Mouse (Mus musculus) forebrain, embryonic 13.5 days (tissue): ENCODE data around the gene Sin3b. TPM values are rescaled to one million over a fixed set of nuclear protein-coding genes. Genes with fewer than 3 reads are reported as not detected.

Source experiments
- ATAC-seq: fragments of 200-750 bp; cut with Nextera tagmentation; 2 replicates; pipeline ENCODE4 v1.8.0; 2017
- H3K27ac ChIP-seq: fragments of 300-500 bp; sonication (generic); 2 replicates; pipeline ENCODE4 v1.5.1; 2015; ENCODE audit warnings: inconsistent platforms, mild to moderate bottlenecking, moderate library complexity
- H3K27me3 ChIP-seq: fragments of 300-500 bp; sonication (generic); 2 replicates; pipeline ENCODE4 v1.6.1; 2015; ENCODE audit warnings: mild to moderate bottlenecking, inconsistent platforms
- H3K36me3 ChIP-seq: fragments of 300-500 bp; sonication (generic); 2 replicates; pipeline ENCODE4 v1.6.1; 2015; ENCODE audit warnings: mild to moderate bottlenecking, inconsistent platforms; ENCODE audit not compliant: poor library complexity, severe bottlenecking
- H3K4me1 ChIP-seq: fragments of 300-500 bp; sonication (generic); 2 replicates; pipeline ENCODE4 v1.6.1; 2015; ENCODE audit warnings: inconsistent platforms
- H3K4me2 ChIP-seq: fragments of 300-500 bp; sonication (generic); 2 replicates; pipeline ENCODE4 v1.6.1; 2015; ENCODE audit warnings: inconsistent platforms, mild to moderate bottlenecking, moderate library complexity
- H3K4me3 ChIP-seq: fragments of 300-500 bp; sonication (generic); 2 replicates; pipeline ENCODE4 v1.5.1; 2015; ENCODE audit warnings: mild to moderate bottlenecking, inconsistent platforms
- H3K9ac ChIP-seq: fragments of 300-500 bp; sonication (generic); 2 replicates; pipeline ENCODE4 v1.6.1; 2015; ENCODE audit warnings: mild to moderate bottlenecking, inconsistent platforms
- H3K9me3 ChIP-seq: fragments of 300-500 bp; sonication (generic); replicated peaks from 2 replicates; pipeline ENCODE4 v1.6.1; 2016; ENCODE audit warnings: inconsistent platforms
- WGBS: fragments of 180-500 bp; shearing (Covaris S2); methylation state at CpG from one replicate; pipeline ENCODE4 v1.1.7; 2015; 5-methylcytosine and 5-hydroxymethylcytosine counted together
- polyA plus RNA-seq: library from polyadenylated mRNA; unstranded; fragments of >200 nt; fragmentation: Nextera tagmentation; extraction: Ambion mirVana; gene quantifications from 2 replicates; pipeline ENCODE4 v1.2.1, GENCODE M21; 2015

Gene Sin3b
- polyA plus RNA-seq, 1 experiment from 2014 or later = 185 TPM

DNA sequence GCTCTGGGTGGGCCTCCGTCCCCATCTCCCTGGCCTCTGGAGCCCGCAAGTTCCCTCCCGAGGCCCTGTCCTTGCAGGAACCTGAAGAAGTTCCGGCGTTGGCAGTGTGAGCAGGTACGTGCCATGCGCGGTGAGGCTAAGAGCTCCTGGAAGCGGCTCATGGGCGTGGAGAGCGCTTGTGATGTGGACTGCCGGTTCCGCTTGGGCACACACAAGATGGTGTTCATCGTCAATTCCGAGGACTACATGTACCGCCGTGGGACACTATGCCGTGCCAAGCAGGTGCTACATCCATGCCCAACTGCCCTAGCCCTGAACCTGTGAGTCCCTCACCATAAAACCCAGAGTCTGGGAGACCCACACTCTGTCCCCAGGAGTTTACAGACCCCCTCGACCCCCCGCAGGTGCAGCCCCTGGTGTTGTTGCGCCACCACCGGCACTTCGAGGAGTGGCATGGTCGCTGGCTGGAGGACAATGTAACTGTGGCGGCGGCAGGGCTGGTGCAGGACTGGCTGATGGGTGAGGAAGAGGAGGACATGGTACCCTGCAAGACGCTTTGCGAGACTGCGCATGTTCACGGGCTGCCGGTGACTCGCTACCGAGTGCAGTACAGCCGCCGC is 33.8 kb downstream of the Sin3b start:
- 97% methylated on average over 35 of the region's 35 CpGs for WGBS
- Histone ChIP-seq H3K27me3 (no peaks in the 10 kb centered on the region), H3K36me3 (peaks cover 71% of the 10 kb centered on the region), H3K4me3 (no peak overlapping the region), H3K9ac (no peak overlapping the region), H3K4me1 (no peaks in the 10 kb centered on the region), H3K4me2 (no peak overlapping the region), H3K27ac (no peak overlapping the region), H3K9me3 (no peaks in the 10 kb centered on the region)
- no peak for ATAC-seq

DNA sequence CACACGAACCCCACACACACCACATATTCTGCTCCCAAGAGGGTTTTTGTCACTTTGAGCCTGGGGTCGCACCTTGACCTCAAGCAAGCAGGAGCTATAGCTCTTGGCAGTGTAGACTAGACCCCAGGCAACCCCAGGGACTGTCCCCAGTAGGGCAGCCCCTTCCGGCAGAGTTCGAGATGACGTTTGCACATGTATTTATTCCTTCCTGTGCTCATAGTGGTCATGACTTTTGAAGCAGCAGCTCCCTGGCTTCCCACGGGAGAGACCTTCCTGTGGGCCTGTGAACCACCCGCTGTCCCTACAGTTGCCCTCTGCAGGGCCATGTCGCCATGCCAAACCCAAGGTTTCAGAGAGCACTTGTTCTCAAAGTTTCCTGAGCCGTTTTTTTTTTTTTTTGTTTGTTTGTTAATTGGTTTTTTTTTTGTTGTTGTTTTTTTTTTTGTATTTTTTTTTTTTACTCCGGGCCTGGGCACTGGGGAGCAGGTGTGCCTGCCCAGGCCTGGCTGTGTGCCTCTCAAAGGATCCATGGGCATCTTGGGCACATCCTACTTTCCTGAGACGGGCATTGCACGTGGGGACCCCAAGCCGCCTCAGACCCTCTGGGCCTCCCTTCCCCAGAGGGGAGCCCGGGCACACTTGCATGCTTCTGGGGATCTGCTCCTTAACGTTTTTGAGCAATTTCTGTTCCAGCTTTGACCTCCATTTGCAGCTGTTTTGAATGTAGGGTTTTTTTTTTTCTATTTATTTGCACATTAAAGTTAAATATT is 34.5 kb downstream of the Sin3b start:
- WGBS = 94% methylated on average over 15 of the region's 15 CpGs
- H3K36me3 ChIP-seq = peaks cover 63% of the 10 kb centered on the region
- no peaks in the 10 kb centered on the region for H3K4me1 ChIP-seq
- H3K4me3 ChIP-seq = no peak overlapping the region
- H3K4me2 ChIP-seq = no peak overlapping the region
- no peak for ATAC-seq
- no peak overlapping the region for H3K9ac ChIP-seq
- H3K27me3 ChIP-seq = no peaks in the 10 kb centered on the region
- no peak overlapping the region for H3K27ac ChIP-seq
- no peaks in the 10 kb centered on the region for H3K9me3 ChIP-seq

DNA sequence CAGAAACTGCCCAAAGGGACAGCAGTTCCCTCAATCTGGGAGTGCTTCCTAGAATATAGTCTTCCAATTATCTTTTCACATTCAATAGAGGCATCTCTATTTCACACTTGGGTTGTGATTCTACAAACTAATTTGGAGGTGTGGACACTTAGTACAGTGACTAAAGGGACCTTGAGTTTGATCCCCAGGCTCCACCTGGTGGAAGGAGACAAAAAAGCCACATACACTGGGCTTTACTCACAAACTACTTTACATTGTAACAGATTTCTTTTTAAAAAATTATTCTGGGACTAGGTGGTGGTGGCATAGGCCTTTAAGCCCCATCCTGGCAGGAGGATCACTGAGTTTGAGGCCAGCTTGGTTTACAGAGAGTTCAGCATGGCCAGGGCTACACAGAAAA is 35.2 kb downstream of the Sin3b start:
- Histone ChIP-seq H3K27ac (no peak overlapping the region), H3K27me3 (no peaks in the 10 kb centered on the region), H3K9me3 (no peaks in the 10 kb centered on the region), H3K4me1 (no peaks in the 10 kb centered on the region), H3K9ac (no peak overlapping the region), H3K36me3 (peaks cover 56% of the 10 kb centered on the region), H3K4me2 (no peak overlapping the region), H3K4me3 (no peak overlapping the region)
- ATAC-seq = no peak

DNA sequence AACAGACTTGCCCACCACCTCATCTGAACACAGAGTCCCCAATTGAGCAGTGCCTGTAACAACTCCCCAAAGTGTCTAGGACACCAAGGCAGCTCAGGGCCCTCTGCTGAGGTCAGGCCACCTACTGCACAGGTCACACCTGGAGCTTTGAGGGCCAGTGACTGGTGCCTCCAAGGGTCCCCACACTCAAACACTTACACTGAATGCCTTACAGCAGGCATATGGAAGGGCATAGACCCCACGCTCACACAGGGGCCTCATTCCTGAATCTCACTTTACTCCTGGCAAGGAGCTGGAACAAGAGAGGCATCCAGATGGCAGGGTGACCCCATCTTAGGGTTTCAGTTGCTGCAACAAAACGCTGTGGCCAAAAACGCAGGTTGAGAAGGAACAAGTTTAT is 37.1 kb downstream of the Sin3b start:
- no peak overlapping the region for H3K4me2 ChIP-seq
- no peaks in the 10 kb centered on the region for H3K9me3 ChIP-seq
- no peaks in the 10 kb centered on the region for H3K27me3 ChIP-seq
- no peaks in the 10 kb centered on the region for H3K4me1 ChIP-seq
- no peak overlapping the region for H3K9ac ChIP-seq
- H3K36me3 ChIP-seq = peaks cover 42% of the 10 kb centered on the region
- H3K4me3 ChIP-seq = no peak overlapping the region
- no peak for ATAC-seq
- WGBS = 86% methylated on average over 3 of the region's 3 CpGs
- no peak overlapping the region for H3K27ac ChIP-seq

DNA sequence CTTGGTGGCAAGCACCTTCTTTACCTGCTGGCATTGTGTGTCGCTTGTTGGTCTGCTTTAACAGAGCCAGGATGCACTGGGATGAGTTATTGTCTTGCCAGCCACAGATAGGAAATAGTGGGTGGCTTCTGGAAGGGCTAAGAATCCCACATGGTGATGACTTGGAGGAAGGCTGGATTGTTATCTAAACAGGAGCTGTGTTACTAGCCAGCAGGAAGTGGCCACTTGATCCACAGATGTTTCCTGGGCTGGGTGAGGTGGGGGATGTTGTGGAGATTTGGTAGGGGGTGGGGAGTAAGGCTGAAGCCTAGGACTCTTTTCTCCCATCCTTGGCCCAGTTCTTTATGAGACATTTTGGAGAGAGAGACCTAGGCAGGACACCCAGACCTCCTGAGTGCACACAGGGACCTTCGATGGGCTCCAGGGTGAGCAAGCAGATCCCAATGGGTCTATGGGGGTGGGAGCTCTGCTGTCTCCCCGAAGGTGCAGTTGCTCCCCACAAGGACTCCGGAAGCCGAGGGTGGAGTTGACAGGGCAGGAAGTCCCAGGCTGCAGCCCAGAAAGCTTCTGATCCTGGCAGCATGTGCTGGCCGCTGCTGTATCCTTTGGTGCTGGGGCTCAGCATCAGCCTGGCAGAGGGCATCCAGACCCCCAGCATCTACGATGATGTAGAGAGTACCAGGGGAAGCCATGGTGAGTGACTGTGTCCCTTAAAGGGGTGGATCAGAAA is 38.4 kb downstream of the Sin3b start, which contains the start of gene F2rl3:
TSS of gene F2rl3 (plus strand) at position 559 of the 730 bp plus-strand sequence.
- Histone ChIP-seq H3K4me1 (no peaks in the 10 kb centered on the region), H3K9me3 (no peaks in the 10 kb centered on the region), H3K9ac (no peak within 1 kb of the TSS), H3K4me3 (no peak within 1 kb of the TSS), H3K27me3 (no peaks in the 10 kb centered on the region), H3K36me3 (peaks cover 29% of the 10 kb centered on the region), H3K27ac (no peak within 1 kb of the TSS), H3K4me2 (no peak within 1 kb of the TSS)
- 87% methylated on average over 7 of the region's 7 CpGs for WGBS
- ATAC-seq = no peak

DNA sequence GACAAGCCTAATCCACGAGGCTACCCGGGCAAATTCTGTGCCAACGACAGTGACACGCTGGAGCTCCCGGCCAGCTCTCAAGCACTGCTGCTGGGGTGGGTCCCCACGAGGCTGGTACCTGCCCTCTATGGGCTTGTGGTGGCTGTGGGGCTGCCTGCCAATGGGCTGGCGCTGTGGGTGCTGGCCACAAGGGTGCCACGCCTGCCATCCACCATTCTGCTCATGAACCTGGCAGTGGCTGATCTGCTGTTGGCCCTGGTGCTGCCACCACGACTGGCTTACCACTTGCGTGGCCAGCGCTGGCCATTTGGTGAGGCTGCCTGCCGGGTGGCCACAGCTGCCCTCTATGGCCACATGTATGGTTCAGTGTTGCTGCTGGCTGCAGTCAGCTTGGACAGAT is 39.2 kb downstream of the Sin3b start:
- Histone ChIP-seq H3K27ac (no peak overlapping the region), H3K9ac (no peak overlapping the region), H3K4me2 (no peak overlapping the region), H3K9me3 (no peaks in the 10 kb centered on the region), H3K27me3 (no peaks in the 10 kb centered on the region), H3K36me3 (peaks cover 21% of the 10 kb centered on the region), H3K4me3 (no peak overlapping the region), H3K4me1 (0 out of 2 replicates have a peak, but pooled peaks cover 4% of the 10 kb centered on the region)
- WGBS = 92% methylated on average over 12 of the region's 12 CpGs
- ATAC-seq = no peak

DNA sequence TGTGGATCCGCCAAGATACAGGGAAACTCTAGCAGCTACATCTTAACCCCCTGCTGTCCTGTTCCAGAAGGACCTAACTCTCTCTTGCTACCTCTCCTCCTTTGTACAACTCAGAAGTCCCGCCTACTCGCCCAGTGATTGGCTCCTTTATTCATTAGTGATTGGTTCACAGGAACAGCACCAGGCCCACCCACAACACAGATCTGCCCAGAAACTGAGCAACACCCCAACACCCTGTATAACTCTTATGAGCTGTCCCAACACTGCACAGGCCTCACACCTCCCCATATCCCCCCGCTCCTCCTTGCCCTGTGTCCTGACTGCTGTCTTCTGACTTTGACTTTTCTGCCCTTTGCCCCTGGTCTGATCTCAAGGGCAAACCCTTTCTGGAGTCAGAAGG is 42.6 kb downstream of the Sin3b start:
- Histone ChIP-seq H3K4me2 (no peak overlapping the region), H3K4me3 (no peak overlapping the region), H3K9me3 (no peaks in the 10 kb centered on the region), H3K27ac (no peak overlapping the region), H3K4me1 (0 out of 2 replicates have a peak, but pooled peaks cover 4% of the 10 kb centered on the region), H3K36me3 (no peaks in the 10 kb centered on the region), H3K27me3 (no peaks in the 10 kb centered on the region), H3K9ac (no peak overlapping the region)
- ATAC-seq = no peak
- WGBS = 55% methylated on average over 4 of the region's 4 CpGs

DNA sequence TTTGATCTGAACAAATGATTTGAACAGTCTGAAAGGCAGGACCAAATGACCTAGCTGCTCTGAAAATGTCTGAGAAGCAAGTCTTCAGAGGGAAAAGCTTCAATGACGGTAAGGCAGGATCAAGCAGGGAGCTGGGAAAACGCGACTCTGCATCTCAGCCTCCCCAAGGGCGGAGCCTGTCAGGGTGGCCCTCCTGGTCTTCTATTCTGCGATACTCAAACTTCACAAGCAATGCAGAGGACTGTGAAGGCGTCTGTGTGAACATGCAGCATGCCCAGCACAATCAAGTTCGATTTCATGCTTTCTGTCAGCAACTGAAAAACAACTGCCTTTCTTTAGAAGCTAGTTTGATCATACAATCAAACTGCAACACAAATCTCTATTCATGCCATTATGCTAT is 43.7 kb downstream of the Sin3b start:
- ATAC-seq = no peak
- Histone ChIP-seq H3K27me3 (no peaks in the 10 kb centered on the region), H3K4me1 (0 out of 2 replicates have a peak, but pooled peaks cover 4% of the 10 kb centered on the region), H3K4me3 (no peak overlapping the region), H3K4me2 (no peak overlapping the region), H3K9ac (no peak overlapping the region), H3K9me3 (no peaks in the 10 kb centered on the region), H3K36me3 (no peaks in the 10 kb centered on the region), H3K27ac (no peak overlapping the region)
- 38% methylated on average over 7 of the region's 7 CpGs for WGBS

DNA sequence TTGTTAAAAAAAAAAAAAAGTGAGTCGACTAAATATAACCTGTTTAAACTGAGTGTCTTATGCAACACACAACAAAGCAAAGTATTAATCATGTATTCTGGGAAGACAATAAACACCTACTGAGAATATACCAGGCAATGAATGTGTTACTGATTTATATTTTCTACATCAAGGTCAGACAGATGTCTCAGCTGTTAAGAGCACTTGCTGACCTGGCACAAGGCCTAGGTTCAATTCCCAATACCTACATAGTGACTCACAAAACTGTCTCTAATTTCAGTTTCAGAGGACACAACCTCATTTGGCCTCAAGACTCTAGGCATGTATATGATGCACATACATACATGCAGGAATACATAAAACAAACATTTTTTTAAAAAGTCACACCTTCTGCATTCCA is 54.7 kb downstream of the Sin3b start:
- Histone ChIP-seq H3K9me3 (no peaks in the 10 kb centered on the region), H3K36me3 (no peaks in the 10 kb centered on the region), H3K4me3 (no peak overlapping the region), H3K9ac (no peak overlapping the region), H3K4me1 (no peaks in the 10 kb centered on the region), H3K27ac (no peak overlapping the region), H3K4me2 (no peak overlapping the region), H3K27me3 (no peaks in the 10 kb centered on the region)
- WGBS = 90% methylated on average over 1 of the region's 1 CpGs
- ATAC-seq = no peak

DNA sequence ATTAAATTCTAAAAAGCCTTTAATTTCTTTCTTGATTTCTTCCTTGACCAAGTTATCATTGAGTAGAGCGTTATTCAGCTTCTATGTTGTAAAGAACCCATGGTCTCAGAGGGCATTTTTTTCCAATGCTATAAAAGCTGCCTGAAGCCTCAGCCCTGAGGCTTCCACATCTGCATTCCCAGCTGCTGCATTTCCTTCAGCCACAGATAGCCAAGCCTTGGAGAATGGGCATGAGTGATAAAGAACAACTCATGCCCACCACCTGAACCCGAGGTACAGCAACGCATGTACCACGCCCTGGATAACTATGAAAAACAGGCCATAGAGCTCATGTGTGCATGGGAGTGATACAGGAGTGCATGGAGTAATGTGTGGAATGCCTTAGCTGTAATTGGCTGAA is 57.6 kb downstream of the Sin3b start:
- Histone ChIP-seq H3K4me1 (no peaks in the 10 kb centered on the region), H3K9me3 (no peaks in the 10 kb centered on the region), H3K27me3 (no peaks in the 10 kb centered on the region), H3K4me2 (no peak overlapping the region), H3K27ac (no peak overlapping the region), H3K36me3 (no peaks in the 10 kb centered on the region), H3K9ac (no peak overlapping the region), H3K4me3 (no peak overlapping the region)
- ATAC-seq = no peak
- WGBS = 92% methylated on average over 4 of the region's 4 CpGs

DNA sequence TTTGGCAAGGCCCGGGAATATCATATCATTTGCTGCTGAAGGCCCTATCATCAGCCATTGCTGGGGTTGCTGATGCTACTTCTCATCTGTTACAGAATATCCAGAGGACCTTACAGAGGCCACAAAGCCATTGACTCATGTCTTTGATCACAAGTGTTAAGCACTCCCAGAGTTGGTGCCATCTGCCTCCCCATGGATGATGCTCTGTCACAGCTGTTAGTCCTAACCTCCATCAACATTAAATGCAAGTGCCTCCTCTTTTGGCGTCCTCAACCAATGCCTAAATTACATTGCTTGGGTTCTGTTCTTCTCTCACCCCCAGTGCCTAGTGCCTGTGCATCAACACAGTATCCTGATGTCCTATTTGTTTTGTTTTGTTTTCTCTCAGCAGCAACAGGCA is 78.5 kb downstream of the Sin3b start:
- no peak overlapping the region for H3K4me3 ChIP-seq

More for the DNA sequence above, 78.5 kb downstream of the Sin3b start:
- Histone ChIP-seq H3K36me3 (no peaks in the 10 kb centered on the region), H3K9me3 (no peaks in the 10 kb centered on the region), H3K4me1 (no peaks in the 10 kb centered on the region), H3K27ac (no peak overlapping the region), H3K9ac (no peak overlapping the region), H3K27me3 (no peaks in the 10 kb centered on the region), H3K4me2 (no peak overlapping the region)
- no peak for ATAC-seq
- WGBS = 91% methylated on average over 2 of the region's 2 CpGs
